Mouse (Mus musculus) heart, postnatal 0 days (tissue): ENCODE data around the gene Lin9. TPM values are rescaled to one million over a fixed set of nuclear protein-coding genes. Genes with fewer than 3 reads are reported as not detected.

Experiments used
- ATAC-seq: fragments of 200-750 bp; cut with Nextera tagmentation; 2 replicates; pipeline ENCODE4 v1.8.0; 2017; ENCODE audit warnings: low read depth, moderate number of reproducible peaks, moderate library complexity; ENCODE audit not compliant: insufficient read depth
- DNase-seq: peaks from one replicate; pipeline ENCODE4 v3.0.0-alpha.2; 2016; ENCODE audit warnings: low spot score
- H3K27ac ChIP-seq: fragments of 300-500 bp; sonication (generic); 2 replicates; pipeline ENCODE4 v1.5.1; 2014; ENCODE audit warnings: low read depth, mild to moderate bottlenecking
- H3K27me3 ChIP-seq: fragments of 300-500 bp; sonication (generic); 2 replicates; pipeline ENCODE4 v1.6.1; 2014; ENCODE audit warnings: low read length, mixed read lengths; ENCODE audit not compliant: control insufficient read depth, insufficient read depth
- H3K36me3 ChIP-seq: fragments of 300-500 bp; sonication (generic); replicated peaks from 2 replicates; pipeline ENCODE4 v1.6.1; 2014; ENCODE audit warnings: low read length, mixed read lengths; ENCODE audit not compliant: control insufficient read depth, insufficient read depth
- H3K4me1 ChIP-seq: fragments of 300-500 bp; sonication (generic); 2 replicates; pipeline ENCODE4 v1.6.1; 2014; ENCODE audit warnings: antibody characterized with exemption; ENCODE audit not compliant: control insufficient read depth, insufficient read depth
- H3K4me2 ChIP-seq: fragments of 300-500 bp; sonication (generic); 2 replicates; pipeline ENCODE4 v1.6.1; 2014; ENCODE audit warnings: low read depth, mild to moderate bottlenecking, low read length, moderate library complexity
- H3K4me3 ChIP-seq: fragments of 300-500 bp; sonication (generic); 2 replicates; pipeline ENCODE4 v1.5.1; 2014; ENCODE audit warnings: low read depth, low read length
- H3K9ac ChIP-seq: fragments of 300-500 bp; sonication (generic); replicated peaks from 2 replicates; pipeline ENCODE4 v1.6.1; 2014; ENCODE audit warnings: low read depth, low read length, mixed read lengths
- H3K9me3 ChIP-seq: fragments of 300-500 bp; sonication (generic); replicated peaks from 2 replicates; pipeline ENCODE4 v1.6.1; 2016; ENCODE audit warnings: low read length; ENCODE audit not compliant: control insufficient read depth
- CTCF ChIP-seq: IDR thresholded peaks from 2 replicates; pipeline ENCODE4 v1.5.1; 2016; ENCODE audit warnings: antibody characterized with exemption, control low read depth, low read depth
- EP300 ChIP-seq: IDR thresholded peaks from 2 replicates; pipeline ENCODE4 v1.6.1; 2016; ENCODE audit warnings: antibody characterized with exemption, low read depth
- WGBS: fragments of 180-500 bp; shearing (Covaris S2); extraction: QIAGEN DNeasy Blood & Tissue Kit; methylation state at CpG from one replicate; pipeline ENCODE4 v1.1.7; 2014; 5-methylcytosine and 5-hydroxymethylcytosine counted together
- polyA plus RNA-seq: library from polyadenylated mRNA; unstranded; fragments of >200 nt; fragmentation: Nextera tagmentation; extraction: Ambion mirVana; gene quantifications from 2 replicates; pipeline ENCODE4 v1.2.1, GENCODE M21; 2015
- total RNA-seq: library from RNA; depleted of rRNA; stranded (reverse); fragments of >200 nt; gene quantifications from 2 replicates; pipeline ENCODE4 v1.2.3, GENCODE M21; 2014; ENCODE audit warnings: low replicate concordance

Gene Lin9
- total and polyA plus RNA-seq, 2 experiments from 2014 or later = 5.8 to 17.7 TPM

- no peaks in the 10 kb centered on the region for H3K27me3 ChIP-seq
- no peak overlapping the region for H3K4me2 ChIP-seq
- DNase-seq = peak; percentile 52
- WGBS = 39% methylated on average over 5 of the region's 5 CpGs
- TF ChIP-seq CTCF = peak; percentile 94
- no peak for TF ChIP-seq EP300
- H3K9me3 ChIP-seq = no peaks in the 10 kb centered on the region
- ATAC-seq = peak; percentile 44; the same call in 1 of the 2 replicates
- no peak overlapping the region for H3K27ac ChIP-seq
- H3K36me3 ChIP-seq = no peaks in the 10 kb centered on the region
- H3K9ac ChIP-seq = no peak overlapping the region
- H3K4me1 ChIP-seq = no peaks in the 10 kb centered on the region; the same call in 1 of the 2 replicates
- no peak overlapping the region for H3K4me3 ChIP-seq
Measured at GRCm38 (mm10) chr1:180719951-180720689, 79.2 kb downstream of the Lin9 start.

- Histone ChIP-seq H3K27ac (no peak overlapping the region; the same call in 1 of the 2 replicates), H3K9ac (no peak overlapping the region), H3K4me1 (peaks cover 10% of the 10 kb centered on the region; the same call in 1 of the 2 replicates), H3K4me3 (no peak overlapping the region), H3K27me3 (no peaks in the 10 kb centered on the region), H3K36me3 (no peaks in the 10 kb centered on the region), H3K9me3 (no peaks in the 10 kb centered on the region), H3K4me2 (no peak overlapping the region)
- no peak for ATAC-seq
- no peak for DNase-seq
- TF ChIP-seq CTCF (no peak), EP300 (no peak)
- 43% methylated on average over 1 of the region's 1 CpGs for WGBS
Measured at GRCm38 (mm10) chr1:180722608-180723007, 81.7 kb downstream of the Lin9 start.

- Histone ChIP-seq H3K27me3 (no peaks in the 10 kb centered on the region), H3K36me3 (no peaks in the 10 kb centered on the region), H3K9me3 (no peaks in the 10 kb centered on the region), H3K9ac (no peak overlapping the region), H3K4me2 (no peak overlapping the region), H3K27ac (peak overlapping the region; percentile 44; the same call in 1 of the 2 replicates), H3K4me1 (peaks cover 20% of the 10 kb centered on the region; the same call in 1 of the 2 replicates), H3K4me3 (no peak overlapping the region)
- TF ChIP-seq CTCF = no peak
- no peak for TF ChIP-seq EP300
- 24% methylated on average over 1 of the region's 1 CpGs for WGBS
- no peak for ATAC-seq
- no peak for DNase-seq
Measured at GRCm38 (mm10) chr1:180723701-180724238, 82.8 kb downstream of the Lin9 start.

- peaks cover 27% of the 10 kb centered on the region for H3K4me1 ChIP-seq
- no peak for TF ChIP-seq CTCF
- peak within 1 kb of the TSS; percentile 83 for H3K4me2 ChIP-seq
- DNase-seq (peak; percentile 91), ATAC-seq (peak; percentile 97)
- H3K4me3 ChIP-seq = peak within 1 kb of the TSS; percentile 82
- no peaks in the 10 kb centered on the region for H3K27me3 ChIP-seq
- WGBS = 0% methylated on average over 47 of the region's 52 CpGs
- peak within 1 kb of the TSS; percentile 93 for H3K27ac ChIP-seq
- no peaks in the 10 kb centered on the region for H3K9me3 ChIP-seq
- no peaks in the 10 kb centered on the region for H3K36me3 ChIP-seq
- peak within 1 kb of the TSS; percentile 92 for H3K9ac ChIP-seq
Measured at GRCm38 (mm10) chr1:180725704-180726179, 84.8 kb downstream of the Lin9 start, which contains the start of gene Acbd3. Gene Acbd3 (plus strand): TSS chr1:180726043.

GRCm38 (mm10) chr1:180726183-180726582 lies 85.2 kb downstream of the Lin9 start:
- DNase-seq (no peak), ATAC-seq (peak; percentile 67)
- WGBS = under 1% methylated on average over 39 of the region's 42 CpGs
- Histone ChIP-seq H3K9ac (peak overlapping the region; percentile 92), H3K9me3 (no peaks in the 10 kb centered on the region), H3K36me3 (no peaks in the 10 kb centered on the region), H3K27me3 (no peaks in the 10 kb centered on the region), H3K4me3 (peak overlapping the region; percentile 82), H3K4me1 (peaks cover 27% of the 10 kb centered on the region), H3K27ac (peak overlapping the region; percentile 93), H3K4me2 (peak overlapping the region; percentile 83)
- no peak for TF ChIP-seq CTCF
- TF ChIP-seq EP300 = no peak
